Mouse (Mus musculus): ENCODE measurements around the gene Cd302.

Cd302 gene

DNA sequence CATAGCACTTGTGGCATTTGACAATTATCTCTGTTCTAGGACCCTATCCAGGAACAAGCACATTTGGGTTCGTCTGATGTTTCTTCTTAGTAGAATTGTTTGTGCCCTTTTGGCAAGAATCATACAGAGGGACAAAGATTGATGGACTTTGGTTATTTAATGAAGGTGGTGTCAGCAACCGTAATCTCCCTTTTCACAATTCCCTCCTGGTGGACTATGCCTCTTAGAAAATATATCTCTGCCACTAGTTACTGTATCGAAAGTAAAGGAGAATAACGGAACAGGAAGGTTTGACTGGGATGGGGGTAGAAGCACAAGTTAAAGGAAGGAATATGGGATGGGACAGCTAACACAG is at the start of gene Cd302:
TSS of gene Cd302 (minus strand) at position 22 of the 355 bp plus-strand sequence.
- peak; percentile 12 for DNase-seq

DNA sequence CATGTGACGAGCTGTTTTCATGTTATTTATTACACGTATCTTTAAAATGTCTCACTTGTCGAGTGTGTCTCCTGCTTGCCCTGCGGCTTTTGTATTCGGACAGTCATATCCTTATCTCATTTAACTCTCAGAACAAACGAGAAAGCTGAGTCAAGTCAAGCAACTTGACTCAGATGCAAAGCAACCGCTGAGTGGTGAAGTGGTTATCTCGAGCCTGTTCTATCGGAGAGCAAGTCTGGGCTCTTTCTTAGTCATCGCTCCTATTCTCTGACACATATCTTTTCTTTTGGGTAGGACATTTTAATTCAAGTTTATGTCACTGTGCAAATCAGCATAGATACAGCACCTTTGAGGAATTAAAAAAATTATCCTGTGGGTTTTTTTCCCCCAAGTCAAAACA is 44.4 kb upstream of the Cd302 start:
- DNase-seq, result no peak

DNA sequence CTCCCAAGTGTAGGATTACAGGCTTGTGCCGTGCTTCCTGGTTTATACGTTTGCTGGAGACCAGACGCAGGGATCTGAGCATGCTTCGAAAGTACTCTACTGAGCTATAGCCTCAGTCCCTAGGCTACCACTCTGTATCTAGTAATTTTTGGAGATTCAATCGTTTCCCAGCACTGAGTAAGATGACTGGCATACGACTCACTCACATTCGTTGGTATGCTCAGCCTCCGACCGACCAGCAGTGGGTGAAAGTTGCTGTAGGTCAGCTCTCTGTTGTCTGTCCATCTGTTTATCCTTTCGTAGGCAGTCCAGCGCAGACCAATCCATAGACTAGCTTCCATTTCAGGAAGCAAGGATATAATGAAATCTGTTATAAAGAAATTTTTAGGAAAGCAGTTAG is 43.3 kb upstream of the Cd302 start:
- DNase-seq, result no peak

DNA sequence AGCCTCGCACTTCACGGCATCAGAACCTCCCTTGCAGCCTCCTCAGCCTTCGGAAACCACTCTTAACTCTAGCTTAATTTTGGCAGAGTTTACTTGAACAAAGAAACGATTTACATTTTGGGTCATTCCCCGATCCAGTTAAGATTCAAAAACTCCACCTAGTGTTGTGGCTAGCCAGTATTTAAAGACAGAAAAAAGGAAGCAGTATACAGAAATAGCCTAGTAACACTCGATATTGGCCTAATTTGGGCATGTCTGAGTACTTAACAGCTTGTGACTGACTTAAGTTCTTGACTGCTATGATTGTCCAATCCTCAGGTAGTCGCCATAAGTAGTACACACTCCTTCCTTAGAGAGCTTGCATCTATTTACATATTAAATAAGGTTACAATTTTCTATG is 42.7 kb upstream of the Cd302 start:
- no peak for DNase-seq

DNA sequence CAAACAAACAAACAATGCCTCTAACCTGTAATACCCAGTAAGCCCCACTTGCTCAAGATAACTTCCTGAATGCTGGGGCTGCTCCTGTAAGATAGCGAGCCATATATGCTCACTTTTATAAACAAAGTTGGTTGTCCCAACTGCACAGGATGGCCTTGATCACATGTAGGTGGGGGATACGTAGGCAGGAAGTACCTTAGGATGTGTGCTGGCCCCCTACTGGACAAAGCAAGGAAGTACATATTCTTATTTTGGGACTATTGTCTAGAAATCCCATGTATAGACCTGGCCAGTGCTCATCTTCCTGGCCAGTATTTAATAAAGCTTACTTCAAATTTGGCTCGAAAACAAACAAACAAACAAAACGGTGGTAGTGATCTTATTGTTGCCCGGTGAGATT is 39.1 kb upstream of the Cd302 start:
- DNase-seq, result no peak

DNA sequence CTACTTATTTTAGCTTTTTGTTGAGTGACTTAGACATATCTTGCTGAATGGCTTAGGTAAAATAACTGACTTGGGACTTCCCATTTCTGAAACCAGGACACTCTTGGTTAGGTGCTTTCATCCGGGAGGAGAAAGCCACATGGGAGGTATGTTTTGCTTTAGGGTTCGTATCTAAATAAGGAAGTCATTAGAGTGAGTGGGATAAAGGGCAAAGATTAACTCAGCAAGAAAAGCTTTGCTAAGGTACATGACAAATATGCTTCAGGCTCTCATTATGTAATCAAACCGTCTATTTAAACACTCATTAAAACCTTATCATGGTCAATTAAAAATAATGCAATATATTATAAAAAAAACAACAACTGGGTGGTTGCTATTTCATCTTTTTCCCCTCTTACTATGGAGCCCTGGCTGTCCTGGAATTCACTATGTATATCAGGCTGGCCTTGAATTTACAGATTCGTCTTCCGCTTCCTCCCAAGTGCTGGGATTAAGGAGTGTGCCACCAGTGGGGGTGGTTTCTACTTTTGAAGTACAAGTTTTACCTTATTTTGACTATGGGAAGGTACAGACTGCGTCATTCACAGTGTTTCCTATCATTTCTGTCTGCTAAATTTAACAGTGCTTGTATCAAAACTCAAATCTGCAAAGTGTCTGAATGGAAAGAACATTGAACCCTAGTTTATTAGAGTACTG is 37.9 kb upstream of the Cd302 start:
- no peak for DNase-seq

DNA sequence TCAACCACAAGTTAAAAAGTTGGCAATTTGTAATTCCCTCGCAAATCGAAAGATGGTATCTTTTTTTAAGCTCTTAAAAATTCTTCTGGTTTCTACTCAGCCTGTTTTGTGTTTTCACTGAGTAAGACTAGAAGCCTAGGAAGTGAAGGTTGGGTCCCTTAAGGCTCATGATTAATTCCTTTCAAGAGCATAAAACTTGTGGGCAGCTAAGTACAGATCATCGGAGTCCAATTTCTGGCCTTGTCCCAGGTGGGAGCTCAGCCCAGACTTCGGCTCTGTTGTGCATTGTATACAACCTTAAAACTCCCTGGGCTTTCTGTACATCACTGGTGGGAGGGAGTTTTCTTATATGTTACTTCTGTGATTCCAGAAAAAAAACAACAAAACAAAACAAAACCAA is 19.5 kb upstream of the Cd302 start:
- no peak for DNase-seq

DNA sequence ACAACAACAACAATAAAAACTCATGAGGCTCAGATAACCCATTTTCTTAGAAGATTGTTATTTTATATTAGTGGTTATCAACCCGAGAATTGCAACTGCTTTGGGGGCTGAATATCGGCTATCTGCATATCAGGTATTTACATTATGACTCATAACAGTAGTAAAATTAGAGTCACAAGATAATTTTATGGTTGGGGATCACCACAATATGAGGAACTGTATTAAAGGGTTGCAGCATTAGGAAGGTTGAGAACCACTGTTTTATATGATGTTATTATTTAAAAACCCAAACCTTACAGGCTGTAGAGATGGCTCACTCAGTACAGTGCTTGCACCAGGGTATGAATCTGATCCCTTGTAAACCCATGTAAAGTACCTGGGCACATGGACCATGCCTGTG is 15.0 kb upstream of the Cd302 start:
- DNase-seq, result no peak

DNA sequence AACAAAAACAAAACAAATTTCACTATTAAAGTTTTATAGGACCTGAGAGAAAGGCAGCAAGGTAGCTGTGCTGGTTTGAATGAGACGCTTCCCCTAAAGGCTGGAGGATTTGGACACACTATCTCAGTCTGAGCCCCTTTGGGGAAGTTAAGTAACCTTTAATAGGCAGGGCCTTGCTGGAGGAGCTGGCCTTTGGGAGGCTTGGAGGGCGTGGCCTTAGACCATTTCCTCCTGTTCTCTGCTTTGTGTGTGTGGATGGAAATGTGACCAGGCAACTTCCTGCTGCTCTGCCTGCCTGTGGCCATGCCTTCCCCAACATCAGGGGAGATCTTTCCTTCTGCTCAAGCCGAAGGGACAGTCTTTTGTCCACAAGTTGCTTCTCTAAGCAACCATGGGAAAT is 14.0 kb upstream of the Cd302 start:
- no peak for DNase-seq

DNA sequence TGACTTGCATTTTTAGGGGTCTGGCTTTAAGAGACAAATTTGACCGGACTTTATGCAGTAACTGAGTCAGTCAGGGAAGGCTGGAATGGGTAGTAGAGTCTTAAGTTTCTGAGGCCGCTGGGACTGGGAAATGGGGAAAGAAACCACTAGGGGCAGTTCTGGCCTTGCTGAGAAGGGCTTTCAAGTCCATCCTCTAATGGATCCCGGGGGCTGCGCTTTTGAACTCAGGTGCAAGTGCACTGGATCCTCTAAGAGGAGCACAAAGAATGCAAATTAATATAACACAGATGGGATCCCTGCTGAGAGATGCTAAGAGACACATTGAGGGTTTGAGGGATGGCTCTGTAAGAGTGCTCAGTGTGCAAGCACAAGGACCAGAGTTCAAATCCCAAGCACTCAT is 7.1 kb upstream of the Cd302 start:
- DNase-seq, result no peak

DNA sequence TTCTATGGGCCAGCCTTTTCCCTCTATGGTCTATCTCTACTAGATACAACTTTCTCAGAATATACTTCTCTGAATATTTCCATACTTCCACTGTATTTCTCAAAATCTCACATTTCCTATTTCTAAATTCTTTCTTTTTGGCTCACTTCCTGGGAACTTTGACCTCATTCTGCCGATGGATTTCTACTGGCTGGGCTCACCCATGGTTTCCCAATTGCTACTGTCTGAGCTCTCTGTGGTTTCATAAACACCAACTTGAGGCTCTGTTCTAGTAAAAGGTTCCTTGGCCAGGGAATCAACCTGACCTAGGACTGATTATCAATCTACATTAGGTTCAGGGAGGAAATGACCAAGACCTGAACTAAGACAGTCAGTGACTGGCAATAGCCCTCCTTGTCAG is 5.2 kb upstream of the Cd302 start:
- DNase-seq, result no peak

DNA sequence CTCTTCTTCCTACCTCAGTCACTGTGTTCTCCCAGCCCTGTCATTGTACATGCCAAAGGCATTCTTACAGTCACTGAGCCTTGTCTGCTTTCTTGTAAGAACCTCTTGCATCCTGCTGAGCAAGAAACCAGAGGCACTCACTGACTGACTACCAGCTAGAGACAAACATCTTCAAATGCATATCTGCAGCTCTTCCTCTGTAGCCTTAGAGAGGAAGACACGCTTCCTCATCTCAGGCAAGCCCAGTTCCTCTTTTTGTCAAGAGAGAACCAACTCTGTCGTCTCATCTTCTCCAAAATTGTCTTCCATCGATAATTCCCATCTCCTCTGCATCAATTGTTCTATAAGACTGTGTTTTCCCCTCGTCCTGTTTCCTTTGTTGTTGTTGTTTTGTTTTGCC is 4.3 kb upstream of the Cd302 start:
- no peak for DNase-seq

DNA sequence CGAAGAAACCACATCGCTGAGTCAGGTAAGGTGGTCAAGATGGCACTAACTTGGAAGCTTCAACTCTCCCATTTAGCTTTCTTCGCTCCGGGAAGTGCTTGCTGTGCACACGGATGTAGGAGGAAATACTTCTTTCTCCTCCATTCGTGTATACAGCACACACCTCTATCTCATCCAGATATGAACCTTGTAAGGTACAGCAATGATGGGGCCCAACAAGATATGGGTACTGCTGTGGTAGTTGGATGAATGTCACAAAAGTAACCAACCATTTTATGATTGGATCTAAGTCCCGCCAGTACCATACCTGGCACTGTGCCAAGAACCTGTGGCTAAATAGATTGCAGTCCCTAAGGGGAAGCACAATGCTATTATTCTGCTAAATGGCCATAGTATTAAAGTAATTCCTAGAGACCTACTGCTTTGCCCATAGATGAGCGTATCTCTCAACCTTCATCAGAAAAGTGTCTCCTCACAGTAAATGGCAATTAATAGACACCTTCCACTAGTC is 874 bp upstream of the Cd302 start:
- no peak for DNase-seq

DNA sequence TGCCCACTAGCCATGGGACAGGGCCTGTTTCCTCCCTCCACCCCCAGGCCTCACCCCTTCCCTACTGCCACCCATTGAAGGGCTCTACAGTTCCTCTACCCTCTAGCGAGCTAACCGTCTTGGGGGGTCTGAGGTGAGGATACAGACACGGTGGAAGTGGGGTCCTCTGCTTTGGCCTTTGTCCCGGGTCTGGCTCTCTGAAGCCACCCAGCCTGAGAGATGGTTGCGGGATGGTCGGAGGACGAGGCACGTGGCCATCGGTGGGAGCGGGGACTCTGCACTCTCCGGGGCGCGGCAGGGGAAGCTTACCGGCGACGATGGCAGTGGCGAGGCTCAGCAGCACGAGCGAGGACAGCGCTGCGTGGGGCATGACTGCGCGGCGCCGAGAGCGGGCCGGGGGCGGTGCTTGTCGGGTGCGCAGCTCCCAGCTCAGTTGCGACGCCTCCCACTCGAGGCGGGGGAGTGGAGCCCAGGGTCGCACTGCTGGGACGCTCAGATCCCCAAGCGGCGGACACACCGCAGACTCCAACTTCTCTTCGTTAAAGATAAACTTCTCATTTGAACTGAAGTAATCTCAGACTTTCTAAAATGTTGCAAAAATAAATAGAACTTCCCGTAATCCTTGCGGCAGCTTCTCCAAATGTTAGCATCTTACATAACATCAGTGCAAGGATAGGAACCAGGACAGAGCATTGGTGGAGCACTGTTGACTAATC is 379 bp downstream of the Cd302 start:
- peak; percentile 85 for DNase-seq

DNA sequence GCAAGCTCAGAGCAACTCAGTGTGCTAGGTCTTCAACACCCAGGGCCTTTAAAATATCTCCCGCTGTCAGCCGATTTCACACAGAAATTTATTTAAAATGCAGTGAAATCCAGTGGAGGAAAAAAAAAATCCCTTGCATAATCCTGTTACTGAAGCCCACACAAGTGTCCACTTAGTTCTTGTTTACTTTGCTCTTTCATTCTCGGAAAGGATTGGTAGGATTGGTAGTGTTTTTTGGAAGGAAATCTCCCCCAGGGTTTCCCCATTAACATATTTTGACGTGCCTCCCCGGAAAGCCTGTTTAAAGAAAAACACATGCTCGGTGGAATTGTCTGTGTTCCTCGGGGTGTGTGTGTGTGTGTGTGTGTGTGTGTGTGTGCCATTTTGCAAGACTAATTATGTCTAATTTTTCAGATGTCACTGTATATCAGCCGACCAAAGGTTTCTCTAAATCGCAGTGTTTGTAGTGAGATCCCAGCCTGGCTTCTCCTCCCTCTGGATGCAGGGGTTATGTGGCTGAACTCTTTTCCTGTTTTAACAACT is 1.0 kb downstream of the Cd302 start:
- peak; percentile 20 for DNase-seq

DNA sequence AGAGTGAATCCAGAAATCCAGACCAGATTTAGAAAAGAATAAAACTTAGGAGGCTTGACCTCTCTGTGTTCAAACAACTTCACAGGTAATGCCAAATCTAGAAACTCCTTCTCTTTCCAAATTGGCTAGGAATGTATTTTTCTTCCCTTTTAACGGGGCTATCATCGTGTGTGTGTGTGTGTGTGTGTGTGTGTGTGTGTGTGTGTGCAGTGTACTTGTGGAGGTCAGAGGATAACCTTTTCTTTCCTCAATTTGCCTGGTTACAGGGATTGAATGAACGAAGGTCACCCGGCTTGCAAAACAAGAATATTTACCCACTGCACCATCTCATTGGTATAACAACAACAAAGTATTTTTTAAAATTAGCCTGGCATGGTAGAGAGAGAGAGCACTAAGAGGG is 1.7 kb downstream of the Cd302 start:
- no peak for DNase-seq

DNA sequence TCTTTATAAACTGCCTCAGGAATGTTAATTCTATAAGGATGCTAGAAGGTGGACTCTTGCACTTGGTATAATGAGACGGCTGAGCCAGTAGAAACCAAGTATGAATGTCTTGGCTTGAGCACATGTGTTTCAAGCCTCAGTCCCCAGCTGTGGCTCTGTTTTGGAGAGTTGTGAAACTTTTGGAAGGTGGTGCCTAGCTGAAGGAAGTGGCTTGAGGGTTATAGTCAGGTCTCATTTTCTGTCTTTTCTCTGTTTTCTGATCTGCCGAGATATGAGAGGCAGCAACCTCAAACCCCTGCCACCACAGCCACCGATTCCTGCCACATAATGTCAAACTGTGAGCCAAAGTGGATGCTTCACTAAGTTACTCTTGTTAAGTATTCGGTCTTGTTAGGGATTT is 5.7 kb downstream of the Cd302 start:
- no peak for DNase-seq

DNA sequence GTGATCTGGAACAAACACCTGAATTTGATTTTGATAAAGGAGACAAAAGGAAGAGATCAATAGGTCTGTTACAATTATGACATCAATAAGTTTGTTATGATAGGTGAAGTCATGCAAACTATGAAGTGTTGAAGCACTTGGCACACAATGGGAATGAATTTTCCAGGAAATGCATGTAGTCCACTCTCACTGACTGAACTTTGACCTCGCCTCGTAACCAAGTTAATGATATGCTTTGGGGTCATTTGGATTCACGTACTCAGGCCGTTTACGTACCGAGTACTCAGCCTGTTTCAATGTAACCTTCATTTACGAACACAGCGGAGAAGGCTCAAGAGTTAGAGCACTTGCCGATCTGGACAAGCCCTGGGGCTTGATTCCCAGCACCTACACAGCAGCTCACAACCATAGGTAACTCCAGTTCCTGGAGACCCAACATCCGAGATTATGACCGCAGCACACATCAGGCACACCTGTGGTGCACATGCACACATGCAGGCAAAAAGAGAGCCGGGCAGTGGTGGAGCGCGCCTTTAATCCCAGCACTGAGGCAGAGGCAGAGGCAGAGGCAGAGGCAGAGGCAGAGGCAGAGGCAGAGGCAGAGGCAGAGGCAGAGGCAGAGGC is 14.3 kb downstream of the Cd302 start:
- peak; percentile 56 for DNase-seq

DNA sequence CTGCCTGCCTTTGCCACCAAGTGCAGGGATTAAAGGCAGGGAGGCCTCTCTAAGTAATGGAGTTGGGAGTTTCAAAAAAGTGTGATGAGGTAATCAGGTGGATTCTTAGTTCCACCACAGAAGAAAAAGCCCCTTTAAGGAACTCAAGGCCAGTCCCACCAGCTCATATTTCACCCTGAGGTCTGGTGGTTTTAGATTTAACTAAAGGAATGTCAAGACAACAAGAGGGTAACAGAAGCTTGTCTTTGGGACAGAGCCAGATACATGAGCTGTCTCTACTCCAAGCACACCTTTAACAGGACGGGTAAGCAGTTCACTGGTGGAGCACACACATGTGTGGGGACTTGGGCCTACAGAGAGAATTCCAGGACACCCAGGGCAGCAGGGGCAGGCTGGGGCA is 16.7 kb downstream of the Cd302 start:
- DNase-seq, result peak; percentile 21

DNA sequence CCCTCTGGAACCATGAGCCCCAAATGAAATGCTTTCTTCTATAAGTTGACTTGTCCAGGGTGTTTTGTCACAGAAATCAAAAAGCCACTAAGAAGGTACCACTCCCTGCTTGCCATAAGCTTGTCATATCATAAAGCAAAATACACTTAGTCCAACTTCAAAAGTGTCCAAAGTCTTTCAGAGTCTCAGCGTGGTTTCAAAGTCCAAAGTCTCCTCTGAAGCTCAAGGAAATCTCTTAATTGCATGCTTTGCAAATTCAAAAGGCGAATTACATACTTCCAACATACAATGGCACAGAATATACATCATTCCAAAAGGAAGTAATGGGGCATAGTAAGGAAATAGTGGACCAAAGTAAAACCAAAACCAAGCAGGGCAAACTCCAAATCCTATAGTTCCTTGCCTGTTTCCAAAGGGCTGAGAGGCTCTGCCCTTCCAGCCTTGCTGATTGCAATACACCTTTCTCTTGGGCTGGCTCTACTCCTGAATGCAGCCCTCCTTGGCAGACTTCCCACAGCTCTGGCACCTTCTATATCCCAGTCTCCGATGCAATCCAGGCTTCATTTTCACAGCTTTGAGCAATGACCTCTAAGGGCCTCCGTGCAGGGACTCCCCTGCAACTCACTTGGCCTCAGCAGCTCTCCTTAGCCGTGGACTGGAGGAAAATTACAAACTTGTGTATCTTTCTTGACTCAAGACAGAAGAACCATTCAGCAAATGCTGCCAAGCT is 23.5 kb downstream of the Cd302 start:
- peak; percentile 19 for DNase-seq

DNA sequence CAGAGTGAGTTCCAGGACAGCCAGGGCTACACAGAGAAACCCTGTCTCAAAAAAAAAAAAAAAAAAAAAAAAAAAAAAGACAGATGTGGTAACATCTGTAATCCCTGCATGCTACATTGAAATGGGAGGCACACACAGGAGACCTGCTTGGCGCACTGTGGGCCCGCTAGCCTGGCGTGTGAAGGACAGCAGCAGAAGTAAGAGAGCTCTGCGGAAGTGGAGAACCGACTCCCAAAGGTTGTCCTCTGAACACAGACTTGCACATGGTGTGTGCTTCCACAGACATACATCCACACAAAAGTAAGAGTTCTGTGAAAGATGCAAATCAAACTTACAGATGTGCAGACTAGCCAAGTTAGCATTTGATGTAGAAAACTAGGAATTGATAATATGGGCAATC is 25.1 kb downstream of the Cd302 start:
- DNase-seq, result no peak

DNA sequence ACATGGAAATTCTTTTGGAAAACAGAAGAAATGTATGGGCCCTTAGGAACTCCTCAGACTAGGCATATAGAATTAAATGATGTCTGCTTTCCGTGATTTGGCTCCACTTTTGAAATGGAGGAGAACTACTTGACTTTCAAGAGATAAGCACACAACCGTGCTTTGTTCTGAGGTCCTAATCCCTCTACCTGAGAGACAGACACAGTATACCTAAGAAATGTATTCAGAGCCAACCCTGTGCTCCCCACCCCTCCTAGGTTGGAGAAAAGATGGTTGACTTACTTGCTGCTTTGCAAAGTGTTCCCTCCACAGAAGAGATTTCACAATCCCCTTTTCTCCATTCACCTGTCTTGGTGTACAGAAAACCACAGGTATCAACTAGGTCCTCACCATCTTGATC is 27.5 kb downstream of the Cd302 start:
- no peak for DNase-seq

DNA sequence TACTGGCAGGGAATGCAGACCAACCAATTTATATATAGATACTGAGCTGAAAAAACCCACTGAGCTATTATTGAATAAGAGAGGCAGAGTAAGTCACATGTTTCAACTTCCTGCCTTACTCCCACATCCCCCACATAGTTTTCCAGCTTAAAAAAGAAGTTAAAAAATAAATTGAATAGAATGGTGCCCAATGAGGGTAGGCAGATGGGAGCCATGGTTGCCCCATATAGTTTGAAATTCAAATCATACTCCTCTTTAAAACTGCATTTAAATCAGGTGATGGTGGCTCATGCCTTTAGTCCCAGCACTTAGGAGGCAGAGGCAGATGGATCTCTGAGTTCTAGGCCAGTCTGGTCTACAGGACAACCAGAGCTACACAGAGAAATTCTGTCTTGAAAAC is 30.8 kb downstream of the Cd302 start:
- DNase-seq, result no peak
